Mouse (Mus musculus) embryo, embryonic 9.5 days (tissue): ENCODE measurements at regions not wholly inside any gene's neighbourhood (a gene's known extent, or its start where the extent isn't known, plus 50 kb on each side); places are given as distances from the start of the nearest gene placed in this dataset.

Experiments
- DNase-seq: peaks from one replicate; pipeline ENCODE4 v3.0.0-alpha.2; 2017; ENCODE audit errors: extremely low spot score

- peak; percentile 19 for DNase-seq
Observed at GRCm38 (mm10) chr12:118659240-118660120, 186.6 kb upstream of the Sp8 start.

- DNase-seq, result peak; percentile 76
Observed at GRCm38 (mm10) chr12:118650483-118651160, 195.5 kb upstream of the Sp8 start.

- DNase-seq, result no peak
Observed at GRCm38 (mm10) chr12:118649323-118649973, 196.7 kb upstream of the Sp8 start.

- no peak for DNase-seq
Observed at GRCm38 (mm10) chr12:118648673-118649072, 197.5 kb upstream of the Sp8 start.

- no peak for DNase-seq
Observed at GRCm38 (mm10) chr12:118647270-118648042, 198.7 kb upstream of the Sp8 start.

- DNase-seq, result no peak
Observed at GRCm38 (mm10) chr12:118640925-118641324, 205.2 kb upstream of the Sp8 start.

- no peak for DNase-seq
Observed at GRCm38 (mm10) chr12:118637214-118637613, 208.9 kb upstream of the Sp8 start.

GRCm38 (mm10) chr12:118635456-118635855 is 210.7 kb upstream of the Sp8 start:
- no peak for DNase-seq

- DNase-seq, result no peak
Observed at GRCm38 (mm10) chr12:118630373-118630772, 215.8 kb upstream of the Sp8 start.

GRCm38 (mm10) chr12:118621697-118622485 is 224.2 kb upstream of the Sp8 start:
- no peak for DNase-seq

GRCm38 (mm10) chr12:118620847-118621636 is 225.1 kb upstream of the Sp8 start:
- DNase-seq, result no peak

GRCm38 (mm10) chr12:118597015-118597414 is 249.1 kb upstream of the Sp8 start:
- no peak for DNase-seq

GRCm38 (mm10) chr12:118594781-118595574 is 251.2 kb upstream of the Sp8 start:
- DNase-seq, result no peak

- no peak for DNase-seq
Observed at GRCm38 (mm10) chr12:118583829-118584628, 262.1 kb upstream of the Sp8 start.

GRCm38 (mm10) chr12:118569811-118570210 is 268.6 kb upstream of the Sp4 start:
- DNase-seq, result no peak

GRCm38 (mm10) chr12:118566681-118567080 is 265.4 kb upstream of the Sp4 start:
- DNase-seq, result no peak

GRCm38 (mm10) chr12:118564394-118565112 is 263.3 kb upstream of the Sp4 start:
- DNase-seq, result no peak

GRCm38 (mm10) chr12:118562226-118562625 is 261.0 kb upstream of the Sp4 start:
- DNase-seq, result no peak
